Mouse (Mus musculus): ENCODE results near the gene Bbs9. TPM values are rescaled to one million over a fixed set of nuclear protein-coding genes. Genes with fewer than 3 reads are reported as not detected.

Gene Bbs9
- polyA plus RNA-seq, 1 experiment from 2014 or later, result 15.0 TPM

GRCm38 (mm10) chr9:22677132-22677829 lies 201.8 kb downstream of the Bbs9 start:
- Histone ChIP-seq H3K27me3 (ENCODE audit: insufficient read depth, poor library complexity, severe bottlenecking) (no peaks in the 10 kb centered on the region), H3K4me3 (no peak overlapping the region), H3K4me1 (replicated peaks) (0 out of 2 replicates have a peak, but pooled peaks cover 2% of the 10 kb centered on the region), H3K36me3 (no peaks in the 10 kb centered on the region), H3K9me3 (no peaks in the 10 kb centered on the region), H3K27ac (no peak overlapping the region)
- 88% methylated on average over 7 of the region's 7 CpGs for WGBS
- DNase-seq (ENCODE audit: low spot score), result no peak

GRCm38 (mm10) chr9:22677997-22678396 lies 202.5 kb downstream of the Bbs9 start:
- peak overlapping the region; percentile 50; the same call in 1 of the 2 replicates for H3K27ac ChIP-seq
- 77% methylated on average over 4 of the region's 4 CpGs for WGBS
- DNase-seq (ENCODE audit: low spot score), result no peak
- 0 out of 2 replicates have a peak, but pooled peaks cover 2% of the 10 kb centered on the region for H3K4me1 ChIP-seq (replicated peaks)
- H3K9me3 ChIP-seq, result no peaks in the 10 kb centered on the region
- H3K4me3 ChIP-seq, result no peak overlapping the region
- H3K36me3 ChIP-seq, result no peaks in the 10 kb centered on the region
- no peaks in the 10 kb centered on the region for H3K27me3 ChIP-seq (ENCODE audit: insufficient read depth, poor library complexity, severe bottlenecking)

- no peak for DNase-seq (ENCODE audit: low spot score)
- Histone ChIP-seq H3K9me3 (no peaks in the 10 kb centered on the region), H3K4me1 (replicated peaks) (0 out of 2 replicates have a peak, but pooled peaks cover 2% of the 10 kb centered on the region), H3K4me3 (no peak overlapping the region), H3K36me3 (no peaks in the 10 kb centered on the region), H3K27ac (no peak overlapping the region), H3K27me3 (ENCODE audit: insufficient read depth, poor library complexity, severe bottlenecking) (no peaks in the 10 kb centered on the region)
- WGBS, result 92% methylated on average over 4 of the region's 4 CpGs
These were observed 203.0 kb downstream of the Bbs9 start for GRCm38 (mm10) chr9:22678496-22678895.

GRCm38 (mm10) chr9:22679485-22679884 lies 204.0 kb downstream of the Bbs9 start:
- DNase-seq (ENCODE audit: low spot score), result no peak
- Histone ChIP-seq H3K4me3 (no peak overlapping the region), H3K27ac (no peak overlapping the region), H3K27me3 (ENCODE audit: insufficient read depth, poor library complexity, severe bottlenecking) (no peaks in the 10 kb centered on the region), H3K36me3 (no peaks in the 10 kb centered on the region), H3K9me3 (no peaks in the 10 kb centered on the region), H3K4me1 (replicated peaks) (0 out of 2 replicates have a peak, but pooled peaks cover 2% of the 10 kb centered on the region)
- 92% methylated on average over 4 of the region's 4 CpGs for WGBS

- WGBS, result 89% methylated on average over 12 of the region's 12 CpGs
These were observed 204.5 kb downstream of the Bbs9 start for GRCm38 (mm10) chr9:22680031-22680430.

GRCm38 (mm10) chr9:22680484-22680883 lies 205.0 kb downstream of the Bbs9 start:
- Histone ChIP-seq H3K9me3 (no peaks in the 10 kb centered on the region), H3K4me3 (no peak overlapping the region), H3K27me3 (ENCODE audit: insufficient read depth, poor library complexity, severe bottlenecking) (no peaks in the 10 kb centered on the region), H3K4me1 (replicated peaks) (0 out of 2 replicates have a peak, but pooled peaks cover 2% of the 10 kb centered on the region), H3K27ac (no peak overlapping the region), H3K36me3 (no peaks in the 10 kb centered on the region)
- WGBS, result 84% methylated on average over 1 of the region's 1 CpGs
- no peak for DNase-seq (ENCODE audit: low spot score)

More at GRCm38 (mm10) chr9:22680031-22680430, 204.5 kb downstream of the Bbs9 start:
- Histone ChIP-seq H3K27me3 (ENCODE audit: insufficient read depth, poor library complexity, severe bottlenecking) (no peaks in the 10 kb centered on the region), H3K4me3 (no peak overlapping the region), H3K9me3 (no peaks in the 10 kb centered on the region), H3K4me1 (replicated peaks) (0 out of 2 replicates have a peak, but pooled peaks cover 2% of the 10 kb centered on the region), H3K36me3 (no peaks in the 10 kb centered on the region), H3K27ac (no peak overlapping the region)
- DNase-seq (ENCODE audit: low spot score), result no peak

GRCm38 (mm10) chr9:22683786-22684185 lies 208.3 kb downstream of the Bbs9 start:
- 88% methylated on average over 3 of the region's 3 CpGs for WGBS
- DNase-seq (ENCODE audit: low spot score), result no peak
- H3K27me3 ChIP-seq (ENCODE audit: insufficient read depth, poor library complexity, severe bottlenecking), result no peaks in the 10 kb centered on the region

GRCm38 (mm10) chr9:22686765-22687472 lies 211.4 kb downstream of the Bbs9 start:
- no peak for DNase-seq (ENCODE audit: low spot score)
- 90% methylated on average over 6 of the region's 6 CpGs for WGBS
- Histone ChIP-seq H3K36me3 (no peaks in the 10 kb centered on the region), H3K4me1 (replicated peaks) (peaks cover 11% of the 10 kb centered on the region), H3K27me3 (ENCODE audit: insufficient read depth, poor library complexity, severe bottlenecking) (no peaks in the 10 kb centered on the region), H3K4me3 (no peak overlapping the region), H3K27ac (no peak overlapping the region), H3K9me3 (no peaks in the 10 kb centered on the region)

More at GRCm38 (mm10) chr9:22683786-22684185, 208.3 kb downstream of the Bbs9 start:
- H3K4me1 ChIP-seq (replicated peaks), result no peaks in the 10 kb centered on the region
- no peak overlapping the region for H3K27ac ChIP-seq
- no peak overlapping the region for H3K4me3 ChIP-seq
- H3K9me3 ChIP-seq, result no peaks in the 10 kb centered on the region
- no peaks in the 10 kb centered on the region for H3K36me3 ChIP-seq

GRCm38 (mm10) chr9:22690234-22690633 lies 214.7 kb downstream of the Bbs9 start:
- Histone ChIP-seq H3K4me1 (replicated peaks) (peaks cover 11% of the 10 kb centered on the region), H3K27me3 (ENCODE audit: insufficient read depth, poor library complexity, severe bottlenecking) (no peaks in the 10 kb centered on the region), H3K36me3 (no peaks in the 10 kb centered on the region), H3K4me3 (no peak overlapping the region), H3K27ac (0 out of 2 replicates have a peak overlapping the region, but pooled peaks have one; percentile 29), H3K9me3 (no peaks in the 10 kb centered on the region)
- DNase-seq (ENCODE audit: low spot score), result peak; percentile 18
- WGBS, result 39% methylated on average over 7 of the region's 7 CpGs

GRCm38 (mm10) chr9:22695392-22695791 lies 219.9 kb downstream of the Bbs9 start:
- H3K27ac ChIP-seq, result no peak overlapping the region
- no peak overlapping the region for H3K4me3 ChIP-seq
- peaks cover 4% of the 10 kb centered on the region for H3K4me1 ChIP-seq (replicated peaks)
- DNase-seq (ENCODE audit: low spot score), result no peak
- H3K36me3 ChIP-seq, result no peaks in the 10 kb centered on the region
- H3K27me3 ChIP-seq (ENCODE audit: insufficient read depth, poor library complexity, severe bottlenecking), result no peaks in the 10 kb centered on the region
- 89% methylated on average over 4 of the region's 4 CpGs for WGBS
- 0 out of 2 replicates have a peak, but pooled peaks cover 3% of the 10 kb centered on the region for H3K9me3 ChIP-seq

- no peak for DNase-seq (ENCODE audit: low spot score)
- H3K4me3 ChIP-seq, result no peak overlapping the region
- 0 out of 2 replicates have a peak, but pooled peaks cover 3% of the 10 kb centered on the region for H3K9me3 ChIP-seq
- H3K27ac ChIP-seq, result no peak overlapping the region
- H3K4me1 ChIP-seq (replicated peaks), result no peaks in the 10 kb centered on the region
- H3K27me3 ChIP-seq (ENCODE audit: insufficient read depth, poor library complexity, severe bottlenecking), result no peaks in the 10 kb centered on the region
- 92% methylated on average over 7 of the region's 7 CpGs for WGBS
- H3K36me3 ChIP-seq, result no peaks in the 10 kb centered on the region
These were observed 221.4 kb downstream of the Bbs9 start for GRCm38 (mm10) chr9:22696809-22697374.

- no peaks in the 10 kb centered on the region for H3K4me1 ChIP-seq (replicated peaks)
- DNase-seq (ENCODE audit: low spot score), result no peak
- H3K27ac ChIP-seq, result no peak overlapping the region
- no peaks in the 10 kb centered on the region for H3K27me3 ChIP-seq (ENCODE audit: insufficient read depth, poor library complexity, severe bottlenecking)
- H3K4me3 ChIP-seq, result no peak overlapping the region
- 0 out of 2 replicates have a peak, but pooled peaks cover 3% of the 10 kb centered on the region for H3K9me3 ChIP-seq
- 72% methylated on average over 4 of the region's 4 CpGs for WGBS
- H3K36me3 ChIP-seq, result no peaks in the 10 kb centered on the region
These were observed 222.3 kb downstream of the Bbs9 start for GRCm38 (mm10) chr9:22697811-22698210.

- 23% methylated on average over 1 of the region's 1 CpGs for WGBS
- DNase-seq (ENCODE audit: low spot score), result no peak
These were observed 223.0 kb downstream of the Bbs9 start for GRCm38 (mm10) chr9:22698501-22698900.

More at GRCm38 (mm10) chr9:22698501-22698900, 223.0 kb downstream of the Bbs9 start:
- no peak overlapping the region for H3K27ac ChIP-seq
- H3K4me1 ChIP-seq (replicated peaks), result no peaks in the 10 kb centered on the region
- H3K9me3 ChIP-seq, result peaks cover 4% of the 10 kb centered on the region
- no peaks in the 10 kb centered on the region for H3K27me3 ChIP-seq (ENCODE audit: insufficient read depth, poor library complexity, severe bottlenecking)
- H3K36me3 ChIP-seq, result no peaks in the 10 kb centered on the region
- no peak overlapping the region for H3K4me3 ChIP-seq
